Mouse (Mus musculus): ENCODE measurements at regions not wholly inside any gene's neighbourhood (a gene's known extent, or its start where the extent isn't known, plus 50 kb on each side); places are given as distances from the start of the nearest gene placed in this dataset.

DNA sequence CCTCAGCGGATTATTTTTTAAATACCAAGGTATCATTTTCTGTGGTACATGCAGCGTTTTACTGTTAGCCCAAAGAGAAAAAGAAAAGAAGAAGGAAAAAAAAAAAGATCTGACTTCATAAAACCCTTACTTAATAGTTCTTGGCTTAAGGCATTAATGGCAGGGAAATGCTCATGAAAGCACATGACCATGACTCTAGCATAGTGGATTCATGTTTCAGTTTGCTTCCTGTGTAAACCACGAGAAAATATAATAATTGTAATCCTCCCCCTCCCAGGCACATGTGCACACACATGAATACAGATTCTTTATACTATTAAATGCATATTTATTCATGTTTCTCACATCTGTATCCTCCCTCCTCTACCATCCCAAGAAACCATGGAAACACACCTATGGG, 486.9 kb upstream of the Gm9747 start:
- no peak for DNase-seq (ENCODE audit: low read depth)

DNA sequence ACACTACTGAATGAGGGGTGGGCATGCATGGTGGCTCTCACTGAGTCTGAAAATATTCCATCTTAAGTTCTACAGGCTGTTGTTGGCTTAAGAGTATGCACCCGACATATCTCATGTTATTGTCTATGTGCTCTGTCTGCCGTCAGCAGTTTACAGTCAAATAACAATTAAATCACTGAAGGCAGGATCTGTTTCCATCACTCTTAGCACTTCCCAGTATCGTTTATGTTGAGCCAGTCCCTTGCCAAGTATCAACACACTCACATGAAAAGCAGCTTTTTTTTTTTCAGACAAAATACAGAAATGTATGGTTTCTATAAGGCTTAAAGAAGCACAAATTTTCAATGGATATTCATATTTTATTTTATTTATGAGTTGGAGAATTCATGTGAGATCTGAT, 485.9 kb upstream of the Gm9747 start:
- no peak for DNase-seq (ENCODE audit: low read depth)

DNA sequence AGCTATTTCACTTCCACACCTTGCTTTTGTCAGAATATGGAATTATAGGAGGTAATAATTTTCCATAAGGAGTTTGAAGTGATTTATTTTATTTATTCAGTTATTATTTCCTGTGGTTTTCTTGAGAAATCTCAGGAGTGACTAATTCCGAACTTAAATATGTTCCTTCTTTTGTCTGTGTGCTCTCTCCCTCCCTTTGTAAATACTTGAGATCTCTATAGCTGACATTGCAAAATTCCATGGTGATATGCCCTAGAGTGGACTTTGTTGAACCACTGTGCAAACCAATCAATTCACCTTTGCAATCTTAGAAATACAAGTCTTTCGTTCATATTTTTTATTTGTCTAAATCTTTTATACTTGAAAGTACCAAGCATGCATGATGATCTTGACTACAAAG, 478.8 kb upstream of the Gm9747 start:
- DNase-seq (ENCODE audit: low read depth), result no peak

DNA sequence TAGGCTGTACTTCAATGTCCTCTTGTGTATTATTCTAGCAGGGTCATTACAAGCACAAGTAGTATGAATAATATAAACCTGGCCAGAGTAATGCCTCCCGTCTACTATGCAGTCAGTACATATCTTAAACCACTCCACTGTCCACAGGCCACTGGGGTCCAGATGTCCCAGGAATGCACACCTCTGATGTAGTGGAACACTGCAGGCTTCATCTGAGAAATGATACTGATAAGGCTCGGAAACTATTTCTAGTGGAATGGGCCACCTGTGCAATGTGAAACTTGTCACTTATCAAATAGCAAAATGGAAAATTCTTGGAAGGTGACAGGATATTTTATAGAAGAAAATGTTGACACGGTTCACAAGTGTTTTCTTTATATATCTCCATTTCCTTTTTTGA, 477.6 kb upstream of the Gm9747 start:
- no peak for DNase-seq (ENCODE audit: low read depth)

DNA sequence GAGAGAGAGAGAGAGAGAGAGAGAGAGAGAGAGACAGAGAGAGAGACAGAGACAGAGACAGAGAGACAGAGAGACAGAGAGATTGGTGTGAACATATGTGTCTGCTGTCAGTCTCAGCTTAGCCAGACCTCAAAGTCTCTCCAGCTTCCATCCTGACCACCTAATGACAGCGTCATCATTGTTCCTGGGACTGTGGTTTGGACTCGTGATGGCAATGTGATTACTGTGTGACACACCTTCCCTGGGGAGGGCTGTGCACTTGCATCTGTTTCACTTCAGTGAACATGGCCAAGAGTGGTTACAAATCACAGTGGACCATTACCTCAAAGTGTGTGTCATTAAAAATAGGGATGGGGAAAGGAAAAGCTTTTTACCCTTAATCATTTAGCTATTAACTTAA, 477.2 kb upstream of the Gm9747 start:
- DNase-seq (ENCODE audit: low read depth), result no peak

DNA sequence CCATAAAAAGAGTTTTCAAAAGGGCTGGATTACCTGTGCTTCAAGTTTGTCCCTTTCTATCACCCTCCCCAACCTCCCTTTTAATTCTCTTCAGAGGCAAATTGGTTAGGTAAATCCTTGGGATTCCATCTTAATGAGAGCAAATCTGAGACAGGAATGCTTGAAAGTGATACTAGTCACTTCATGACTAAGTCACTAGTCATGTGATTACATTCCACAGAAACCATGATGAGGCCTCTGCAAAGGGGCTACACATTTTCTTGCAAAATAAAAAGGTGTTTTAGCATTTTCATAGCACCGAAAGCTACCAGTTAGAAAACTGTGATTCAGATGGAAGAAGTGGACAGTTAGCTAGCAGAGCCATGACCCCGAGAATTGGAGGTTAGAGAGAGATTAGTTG, 473.0 kb upstream of the Gm9747 start:
- no peak for DNase-seq (ENCODE audit: low read depth)

DNA sequence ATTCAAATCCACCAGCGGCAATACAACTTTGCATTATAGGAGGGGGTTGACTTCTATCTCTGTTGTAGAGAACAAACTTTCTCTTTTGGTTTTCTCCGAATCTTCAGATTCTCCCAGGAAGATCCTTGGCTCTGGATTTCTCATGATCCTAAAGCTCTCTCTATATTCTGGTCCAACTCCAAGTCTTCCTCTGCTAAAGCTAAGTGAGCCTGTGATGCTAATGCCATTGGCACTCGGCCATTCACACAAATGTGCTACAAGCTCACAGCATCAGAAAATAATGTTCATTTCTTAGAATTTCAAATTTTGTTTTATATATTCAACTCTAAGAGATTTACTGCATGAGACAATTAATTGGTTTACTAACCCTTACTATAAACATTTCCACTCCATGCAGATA, 461.2 kb upstream of the Gm9747 start:
- no peak for DNase-seq (ENCODE audit: low read depth)

DNA sequence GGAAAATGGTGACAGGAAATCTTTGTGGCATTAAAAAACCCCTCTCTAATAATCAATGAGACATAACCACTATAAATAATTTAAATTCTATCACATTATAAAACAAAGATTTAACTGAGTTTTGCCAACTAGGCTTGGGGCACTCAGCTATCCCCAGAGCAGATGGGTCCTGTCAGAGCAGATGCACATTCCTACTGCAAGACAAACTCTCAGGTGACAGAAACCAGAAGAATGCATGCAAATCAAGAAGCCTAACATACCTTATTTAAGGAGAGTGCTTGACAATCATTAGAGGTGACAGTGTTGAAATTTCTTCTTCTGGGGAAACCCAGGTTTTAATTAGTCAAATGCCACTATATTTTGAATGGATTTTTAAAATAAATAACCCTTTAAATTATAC, 452.3 kb upstream of the Gm9747 start:
- DNase-seq (ENCODE audit: low read depth), result no peak

DNA sequence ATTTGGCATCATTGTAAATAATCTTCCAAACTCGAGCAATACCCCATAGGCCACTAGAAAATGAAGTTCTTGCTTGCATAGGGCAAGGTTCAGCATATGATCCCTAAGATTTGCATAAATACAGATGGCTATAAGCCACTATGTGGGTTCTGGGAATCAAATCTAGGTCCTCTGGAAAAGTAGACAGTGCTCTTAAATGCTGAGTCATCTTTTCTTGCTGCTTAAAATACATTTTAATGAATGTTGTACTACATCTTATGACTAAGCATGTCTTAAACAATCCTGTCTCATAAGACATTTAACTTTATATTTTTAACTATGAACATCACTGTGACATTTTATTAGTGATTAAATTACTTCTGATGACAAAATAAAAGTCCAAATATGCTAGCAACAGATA, 448.6 kb upstream of the Gm9747 start:
- no peak for DNase-seq (ENCODE audit: low read depth)

DNA sequence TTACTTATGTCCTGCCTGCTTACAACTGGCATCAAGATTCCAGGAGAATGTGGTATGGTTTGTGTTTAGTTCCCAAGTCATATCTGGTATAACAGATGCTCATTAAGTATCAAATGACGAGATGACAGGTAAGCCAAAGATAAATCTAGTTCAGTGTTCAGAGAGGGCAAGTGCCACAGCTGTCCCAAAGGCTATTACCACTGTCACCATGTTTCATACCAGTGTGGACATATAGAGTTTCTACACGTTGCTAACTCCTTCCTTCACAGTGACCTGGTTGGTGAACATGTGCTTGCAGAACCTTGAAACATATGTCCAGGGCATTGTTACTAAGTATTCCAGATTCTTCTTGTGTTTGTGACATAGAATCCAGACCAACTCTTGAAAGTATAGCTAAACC, 438.1 kb upstream of the Gm9747 start:
- DNase-seq (ENCODE audit: low read depth), result no peak

DNA sequence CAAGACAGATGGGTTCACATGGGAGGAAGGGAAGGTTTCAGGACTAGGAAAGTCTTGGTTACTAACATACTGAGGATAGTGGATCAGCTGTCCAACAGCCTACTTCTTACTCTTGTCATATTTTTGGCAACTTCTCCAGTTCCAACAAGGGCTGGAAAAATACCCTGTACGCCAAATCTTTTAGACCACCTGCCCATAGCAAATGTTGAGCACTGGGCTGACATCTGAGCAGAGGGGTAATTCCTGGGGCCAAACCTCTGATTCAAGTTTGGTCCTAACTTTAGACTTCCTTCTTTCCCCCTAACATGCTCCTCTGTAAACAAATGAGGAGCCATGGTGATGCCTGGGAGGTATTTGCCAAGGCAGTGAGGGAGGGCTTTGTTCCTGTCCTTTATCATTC, 437.5 kb upstream of the Gm9747 start:
- DNase-seq (ENCODE audit: low read depth), result no peak

DNA sequence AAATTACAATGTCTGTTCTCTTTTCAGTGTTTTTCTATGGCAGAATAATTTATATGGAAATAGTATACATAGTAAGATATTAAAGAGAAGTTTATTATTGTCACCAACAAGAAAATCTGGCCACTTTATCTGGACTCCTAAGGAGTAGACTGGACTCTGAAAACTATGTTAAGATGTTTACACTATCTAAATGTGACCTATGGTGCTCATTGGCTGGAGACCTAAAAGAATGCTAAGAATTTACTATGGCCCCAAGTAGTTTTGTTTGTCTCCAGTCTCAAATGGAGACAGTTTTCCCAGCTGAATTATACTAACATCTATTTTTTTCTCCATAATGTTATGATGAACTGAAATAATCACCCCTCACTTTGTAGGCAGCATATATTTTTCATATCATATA, 421.3 kb upstream of the Gm9747 start:
- DNase-seq (ENCODE audit: low read depth), result no peak

DNA sequence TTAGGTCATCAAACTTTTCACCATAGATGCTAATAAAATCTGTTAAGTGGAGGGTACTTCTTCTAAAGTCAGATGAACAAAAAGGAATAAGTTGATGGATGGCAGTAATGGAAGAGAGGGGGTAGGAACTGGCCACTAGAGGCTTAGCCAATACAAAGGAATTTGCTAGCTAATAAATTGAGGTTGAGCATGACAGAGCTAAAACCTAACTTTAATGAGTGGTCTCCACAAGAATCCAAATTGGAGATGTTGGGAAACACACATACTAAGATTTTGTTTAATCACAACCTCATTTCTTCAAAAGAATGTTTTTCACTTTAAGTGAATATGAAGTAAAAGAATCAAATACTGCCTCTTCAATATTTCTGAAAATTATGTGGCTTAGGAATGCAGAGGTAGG, 414.0 kb upstream of the Gm9747 start:
- DNase-seq (ENCODE audit: low read depth), result no peak

DNA sequence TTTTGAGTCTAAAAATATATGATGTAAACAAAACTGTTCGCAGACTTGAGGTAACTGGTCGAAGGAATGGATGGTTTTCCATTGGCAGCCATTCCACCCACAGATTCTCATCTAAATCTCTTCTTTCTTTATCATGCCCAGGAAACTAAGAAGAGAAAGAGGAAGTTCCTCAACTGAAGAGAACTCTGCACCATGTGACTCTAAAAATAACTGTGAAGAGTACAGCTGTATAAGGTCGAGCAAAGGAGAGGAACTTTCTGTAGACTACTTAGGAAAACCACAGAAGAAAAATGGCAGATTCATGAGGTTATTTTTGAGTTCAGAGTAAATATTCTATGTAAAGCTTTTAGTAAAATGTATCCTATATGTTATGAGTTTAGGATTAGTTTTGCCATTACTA, 390.9 kb upstream of the Gm9747 start:
- DNase-seq (ENCODE audit: low read depth), result no peak

DNA sequence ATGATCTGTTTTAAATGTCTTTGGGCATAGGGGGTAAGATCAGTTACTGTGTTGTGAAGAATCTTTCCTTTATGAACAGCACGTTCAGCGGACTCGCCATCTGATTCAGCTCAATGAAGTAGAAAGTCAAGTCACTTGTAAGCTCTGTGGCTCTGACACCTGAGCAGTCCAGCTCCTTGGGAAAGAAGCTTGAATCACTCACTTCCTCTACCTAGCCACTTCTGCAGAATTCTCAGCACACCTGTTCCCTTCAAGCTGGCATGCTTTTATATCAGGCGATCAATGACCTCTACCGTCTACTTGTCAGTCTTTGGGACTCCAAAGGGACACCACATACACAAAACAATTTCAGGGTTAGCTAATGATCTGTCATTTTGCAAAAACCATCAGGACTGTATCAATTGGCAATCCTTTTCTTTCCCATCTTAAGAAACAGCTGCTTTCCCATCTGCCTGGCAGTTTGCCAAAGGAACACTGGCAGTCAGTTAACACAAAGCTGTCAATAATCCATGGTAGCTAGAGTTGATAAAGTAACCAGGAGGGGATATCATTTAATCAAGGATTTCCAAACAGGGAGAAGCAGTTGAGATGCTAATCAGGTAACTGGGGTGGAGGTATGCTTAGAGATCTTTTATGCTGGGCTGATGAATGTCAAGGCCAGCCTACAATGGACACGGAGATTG, 382.3 kb upstream of the Gm9747 start:
- DNase-seq (ENCODE audit: low read depth), result no peak

DNA sequence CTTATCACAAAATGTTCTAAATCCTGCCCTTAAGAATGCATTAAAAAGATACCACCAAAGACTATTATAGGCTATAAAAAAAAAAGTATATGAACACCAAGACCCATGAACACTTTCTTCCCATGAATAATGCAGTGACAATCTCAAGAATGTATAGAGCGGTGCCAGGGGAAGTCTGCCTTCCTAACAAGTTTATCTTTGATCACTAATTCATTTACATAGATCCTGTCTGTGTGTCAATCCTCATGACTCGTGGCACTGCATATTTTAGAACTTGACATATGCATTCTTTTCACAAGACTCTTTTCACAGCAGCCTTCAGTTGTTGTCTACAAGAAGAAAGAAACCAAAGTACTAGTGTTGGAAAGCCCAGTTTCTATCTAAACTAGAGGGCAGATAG, 373.4 kb upstream of the Gm9747 start:
- DNase-seq (ENCODE audit: low read depth), result no peak

DNA sequence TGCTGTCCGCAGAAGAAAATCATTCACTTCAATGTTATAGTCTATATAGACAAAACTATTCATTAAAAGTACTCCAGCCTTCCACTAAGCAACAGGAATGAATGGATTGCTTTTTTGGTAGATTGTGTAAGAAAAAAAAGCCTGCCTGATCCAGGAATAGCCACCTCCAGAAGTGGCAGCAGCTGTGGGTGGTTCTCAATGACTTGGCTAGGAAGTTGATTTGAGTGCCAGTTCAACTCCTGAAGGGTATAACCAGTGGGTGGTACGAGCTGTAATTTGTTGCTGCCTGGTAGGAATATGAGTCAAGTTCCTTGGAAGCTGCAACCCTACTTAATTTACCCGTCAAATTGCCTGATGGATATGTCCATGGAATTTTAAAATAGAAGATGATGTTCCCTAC, 368.3 kb upstream of the Gm9747 start:
- no peak for DNase-seq (ENCODE audit: low read depth)

DNA sequence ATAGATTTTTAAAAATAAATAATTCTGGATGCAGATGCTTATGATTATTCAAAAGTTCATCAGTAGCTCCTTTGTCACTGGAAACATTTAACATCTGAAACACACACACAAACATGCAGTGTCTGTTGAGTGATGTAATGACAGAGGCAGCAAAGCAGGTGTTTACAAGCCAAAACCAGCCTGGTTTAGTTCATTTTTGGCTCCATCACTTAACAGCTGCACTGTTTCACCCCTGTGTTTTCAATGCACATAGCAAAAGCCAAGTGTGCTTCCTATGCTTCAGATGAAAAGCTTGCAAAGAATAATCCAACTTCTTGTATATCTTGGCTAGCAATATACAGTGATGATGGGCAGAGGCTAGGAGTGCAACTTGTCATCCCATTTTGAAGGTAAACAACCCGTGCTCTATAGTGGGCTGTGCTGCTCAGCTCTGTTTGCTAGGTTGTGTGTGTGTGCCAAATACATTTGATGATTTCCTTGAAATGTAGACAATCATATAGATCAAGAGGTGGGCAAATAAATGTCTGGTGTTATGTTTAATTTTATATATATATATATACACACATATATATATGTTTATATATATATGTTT, 345.9 kb upstream of the Gm9747 start:
- DNase-seq (ENCODE audit: low read depth), result no peak

DNA sequence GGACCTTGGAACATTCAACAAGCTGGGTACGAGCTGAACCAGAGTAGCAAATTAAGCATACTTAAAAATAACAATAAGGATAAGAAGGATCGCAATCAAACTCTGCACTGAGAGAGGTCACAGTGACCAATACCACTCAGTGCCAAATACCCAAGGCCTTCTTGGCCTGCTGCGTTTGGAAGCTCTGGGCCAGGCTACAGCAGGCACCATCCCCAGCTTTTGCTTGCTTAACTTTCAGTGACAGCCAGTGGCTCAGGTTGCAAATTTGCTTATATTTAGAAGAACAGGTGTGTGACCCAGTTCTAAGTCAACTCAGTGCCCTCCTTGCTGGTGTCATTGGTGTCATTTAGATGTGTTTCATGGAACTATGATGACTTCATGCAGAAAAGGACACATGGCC, 335.7 kb upstream of the Gm9747 start:
- DNase-seq (ENCODE audit: low read depth), result no peak

DNA sequence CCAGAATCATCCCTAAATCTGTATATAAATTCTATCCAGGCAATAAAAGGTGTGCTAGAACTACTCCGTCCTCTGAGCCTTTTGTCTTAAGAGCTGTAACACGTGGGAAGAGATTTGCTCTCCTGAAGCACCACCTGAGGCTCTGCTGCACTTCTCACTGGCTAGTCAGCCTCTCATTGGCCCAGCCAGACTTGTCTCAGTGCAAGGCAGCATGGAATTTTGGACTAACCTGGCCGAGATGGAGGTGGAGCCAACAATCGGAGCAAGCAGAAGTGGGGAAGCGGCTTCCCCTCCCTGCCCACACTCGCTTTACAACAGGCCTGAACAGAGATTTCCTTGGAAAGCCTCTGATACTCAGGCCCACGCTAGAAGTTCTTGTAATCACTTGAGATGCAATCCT, 332.1 kb upstream of the Gm9747 start:
- DNase-seq (ENCODE audit: low read depth), result no peak

DNA sequence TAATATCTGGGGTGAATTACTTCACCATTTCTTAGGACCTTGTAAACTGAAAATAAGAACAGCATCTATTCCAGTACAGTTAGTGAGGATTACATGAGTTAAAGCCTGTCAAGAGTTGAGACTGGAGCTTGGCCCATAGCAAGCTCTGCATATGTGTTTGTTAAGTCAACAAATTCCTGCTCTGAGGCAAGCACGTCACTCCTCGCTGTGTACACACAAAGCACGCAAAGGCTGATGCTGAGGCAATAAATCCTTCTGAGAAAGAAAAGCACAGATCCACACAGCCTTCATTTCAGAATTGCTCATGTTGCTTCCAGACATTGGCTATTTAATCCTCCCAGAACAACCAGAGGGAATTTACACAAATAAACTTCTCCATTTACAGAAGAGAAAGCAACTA, 328.9 kb upstream of the Gm9747 start:
- no peak for DNase-seq (ENCODE audit: low read depth)

DNA sequence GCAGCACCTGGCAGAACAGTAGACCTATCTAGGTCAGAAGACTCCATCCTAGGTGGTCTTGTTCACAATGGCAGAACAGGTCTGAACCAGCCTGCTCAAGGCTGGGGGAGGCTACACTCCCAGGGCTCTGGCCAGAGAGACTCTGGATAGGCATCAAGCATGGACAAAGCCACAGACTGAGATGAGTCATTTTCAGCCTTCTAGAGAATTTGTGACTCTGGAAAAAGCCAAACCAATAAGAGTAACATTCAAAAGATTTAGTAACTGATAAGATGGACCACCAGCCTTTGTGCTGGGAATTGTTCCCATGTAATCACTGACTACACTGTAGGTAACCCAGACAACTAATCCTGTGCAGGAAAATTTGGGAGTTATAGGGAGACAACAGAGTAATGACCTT, 320.3 kb upstream of the Gm9747 start:
- DNase-seq (ENCODE audit: low read depth), result no peak

DNA sequence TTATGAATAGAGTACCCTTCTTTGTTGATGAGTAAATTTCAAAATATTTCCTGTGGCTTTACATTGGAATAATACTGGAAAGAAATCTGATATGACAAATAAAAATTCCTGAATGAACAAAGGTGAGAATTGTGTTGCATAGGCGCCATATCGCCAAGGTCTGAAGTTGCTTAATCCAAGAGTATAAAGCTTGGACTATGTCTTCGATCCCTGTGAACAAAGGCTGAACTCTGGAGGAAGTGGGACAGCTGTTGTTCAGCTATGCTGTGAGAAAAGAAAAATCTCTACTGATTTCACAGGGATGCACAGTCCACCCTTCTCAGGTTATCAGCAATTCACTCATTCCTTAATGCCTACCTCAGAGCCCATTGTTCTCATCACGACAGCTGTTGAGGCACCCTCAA, 319.3 kb upstream of the Gm9747 start:
- DNase-seq (ENCODE audit: low read depth), result no peak

DNA sequence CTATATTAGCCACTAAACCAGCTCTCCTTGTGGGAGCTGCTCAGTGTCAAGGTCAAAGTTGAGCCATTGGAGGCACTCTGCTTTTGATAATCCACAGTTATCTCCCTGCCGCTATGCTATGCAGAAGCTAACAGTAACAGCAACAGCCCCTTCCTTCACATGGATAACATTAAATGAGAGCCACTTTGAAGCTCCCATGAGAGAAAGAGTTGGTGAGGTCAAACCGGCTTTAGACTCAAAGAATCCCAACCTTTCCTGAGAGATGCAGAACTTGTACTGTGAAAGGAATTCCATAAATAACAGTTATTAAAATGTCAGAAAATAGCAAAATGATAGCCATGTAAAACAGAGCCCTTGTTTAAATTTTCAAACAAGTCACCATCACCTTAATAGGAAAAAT, 316.1 kb upstream of the Gm9747 start:
- DNase-seq (ENCODE audit: low read depth), result no peak

DNA sequence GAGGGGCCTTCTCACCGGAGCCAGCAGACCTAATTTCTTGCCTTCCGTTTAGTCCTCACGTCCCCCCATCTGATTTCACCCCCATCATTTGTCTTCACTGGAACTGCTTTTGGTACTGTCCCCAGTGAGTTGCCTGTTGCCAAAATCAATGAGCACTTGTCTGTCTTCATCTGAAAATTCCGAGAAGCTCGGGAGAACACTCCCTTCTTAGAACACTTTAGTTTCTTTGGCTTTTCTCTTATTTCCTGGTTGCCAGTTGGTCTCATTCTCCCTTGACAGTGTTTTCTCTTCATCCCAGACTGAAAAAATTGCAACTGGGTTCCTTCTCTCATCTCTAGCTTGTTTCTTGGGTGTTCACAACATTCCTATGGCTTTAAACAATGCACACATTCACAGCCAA, 305.2 kb upstream of the Gm9747 start:
- no peak for DNase-seq (ENCODE audit: low read depth)
